Mouse (Mus musculus): ENCODE measurements at regions not wholly inside any gene's neighbourhood (a gene's known extent, or its start where the extent isn't known, plus 50 kb on each side); places are given as distances from the start of the nearest gene placed in this dataset.

GRCm38 (mm10) chr17:15152996-15153735 lies 111.8 kb upstream of the Gm3448 start:
- TF ChIP-seq CTCF (IDR thresholded peaks at IDR 0.05; ENCODE audit: control insufficient read depth, insufficient read depth, insufficient read length) = no peak
- no peak for TF ChIP-seq MYOD1 (IDR thresholded peaks at IDR 0.05; ENCODE audit: control insufficient read depth, insufficient read length, low read depth)
- TF ChIP-seq MYOG (IDR thresholded peaks at IDR 0.05; ENCODE audit: control insufficient read depth, extremely low read depth, insufficient read length) = no peak
- no peak for TF ChIP-seq CEBPB (IDR thresholded peaks at IDR 0.05; ENCODE audit: low read depth)
- TF ChIP-seq FOSL1 (IDR thresholded peaks at IDR 0.05; ENCODE audit: insufficient read depth, low read length, poor library complexity, severe bottlenecking) = no peak
